Mouse (Mus musculus) hindbrain, embryonic 16.5 days (tissue): Measurements from ENCODE around the gene Cmip. TPM values are rescaled to one million over a fixed set of nuclear protein-coding genes. Genes with fewer than 3 reads are reported as not detected.

Experiments
- ATAC-seq: fragments of 200-750 bp; cut with Nextera tagmentation; 2 replicates; pipeline ENCODE4 v1.8.0; 2017; ENCODE audit warnings: moderate TSS enrichment, moderate library complexity
- H3K27ac ChIP-seq: fragments of 300-500 bp; sonication (generic); 2 replicates; pipeline ENCODE4 v1.5.1; 2014; ENCODE audit warnings: low read depth, mild to moderate bottlenecking, control low read depth, low read length, moderate library complexity
- H3K27me3 ChIP-seq: fragments of 300-500 bp; sonication (generic); replicated peaks from 2 replicates; pipeline ENCODE4 v1.6.1; 2014; ENCODE audit warnings: low read length; ENCODE audit not compliant: control insufficient read depth, insufficient read depth
- H3K36me3 ChIP-seq: fragments of 300-500 bp; sonication (generic); 2 replicates; pipeline ENCODE4 v1.6.1; 2014; ENCODE audit warnings: mild to moderate bottlenecking, low read length, moderate library complexity, mixed read lengths; ENCODE audit not compliant: control insufficient read depth, insufficient read depth
- H3K4me1 ChIP-seq: fragments of 300-500 bp; sonication (generic); 2 replicates; pipeline ENCODE4 v1.6.1; 2014; ENCODE audit warnings: low read depth, low read length; ENCODE audit not compliant: control insufficient read depth, insufficient read depth
- H3K4me2 ChIP-seq: fragments of 300-500 bp; sonication (generic); 2 replicates; pipeline ENCODE4 v1.6.1; 2014; ENCODE audit warnings: mild to moderate bottlenecking, low read length, control low read depth, moderate library complexity
- H3K4me3 ChIP-seq: fragments of 300-500 bp; sonication (generic); 2 replicates; pipeline ENCODE4 v1.5.1; 2014; ENCODE audit warnings: mild to moderate bottlenecking, low read length, control low read depth, moderate library complexity
- H3K9ac ChIP-seq: fragments of 300-500 bp; sonication (generic); 2 replicates; pipeline ENCODE4 v1.6.1; 2014; ENCODE audit warnings: low read depth, mild to moderate bottlenecking, control low read depth, low read length, moderate library complexity
- H3K9me3 ChIP-seq: fragments of 300-500 bp; sonication (generic); 2 replicates; pipeline ENCODE4 v1.6.1; 2014; ENCODE audit warnings: mild to moderate bottlenecking, low read length, moderate library complexity; ENCODE audit not compliant: control insufficient read depth
- WGBS: fragments of 180-500 bp; shearing (Covaris S2); extraction: QIAGEN DNeasy Blood & Tissue Kit; methylation state at CpG from one replicate; pipeline ENCODE4 v1.1.7; 2014; 5-methylcytosine and 5-hydroxymethylcytosine counted together
- polyA plus RNA-seq: library from polyadenylated mRNA; unstranded; fragments of >200 nt; fragmentation: Nextera tagmentation; extraction: Ambion mirVana; gene quantifications from 2 replicates; pipeline ENCODE4 v1.2.1, GENCODE M21; 2015

The Cmip gene
- polyA plus RNA-seq, 1 experiment from 2014 or later = 143 TPM

DNA sequence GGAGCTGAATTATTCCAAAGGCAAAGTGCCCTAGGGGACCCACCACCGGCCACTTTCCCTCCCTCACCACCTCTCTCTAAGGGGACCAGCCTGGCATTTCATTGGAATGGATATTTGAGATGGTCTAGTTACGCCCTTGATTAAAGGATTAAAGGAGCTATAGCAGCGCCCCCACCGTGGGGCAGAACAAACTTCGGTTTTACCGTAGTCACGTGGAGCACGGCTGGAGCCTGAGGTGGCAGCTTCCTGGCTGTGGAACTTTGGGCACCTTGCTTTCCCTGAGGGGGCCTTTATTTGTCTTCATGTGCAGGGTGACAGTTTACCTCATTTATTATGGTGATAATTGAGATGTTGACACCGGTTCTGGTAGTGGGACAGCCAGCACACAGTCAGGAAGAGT, 4.8 kb downstream of the Cmip start:
- no peaks in the 10 kb centered on the region for H3K27me3 ChIP-seq
- peaks cover 32% of the 10 kb centered on the region for H3K4me1 ChIP-seq
- no peaks in the 10 kb centered on the region for H3K9me3 ChIP-seq
- H3K4me2 ChIP-seq = peak overlapping the region; percentile 89
- no peaks in the 10 kb centered on the region for H3K36me3 ChIP-seq
- ATAC-seq = no peak
- H3K9ac ChIP-seq = no peak overlapping the region
- peak overlapping the region; percentile 64 for H3K4me3 ChIP-seq
- H3K27ac ChIP-seq = no peak overlapping the region
- WGBS = 27% methylated on average over 9 of the region's 9 CpGs

DNA sequence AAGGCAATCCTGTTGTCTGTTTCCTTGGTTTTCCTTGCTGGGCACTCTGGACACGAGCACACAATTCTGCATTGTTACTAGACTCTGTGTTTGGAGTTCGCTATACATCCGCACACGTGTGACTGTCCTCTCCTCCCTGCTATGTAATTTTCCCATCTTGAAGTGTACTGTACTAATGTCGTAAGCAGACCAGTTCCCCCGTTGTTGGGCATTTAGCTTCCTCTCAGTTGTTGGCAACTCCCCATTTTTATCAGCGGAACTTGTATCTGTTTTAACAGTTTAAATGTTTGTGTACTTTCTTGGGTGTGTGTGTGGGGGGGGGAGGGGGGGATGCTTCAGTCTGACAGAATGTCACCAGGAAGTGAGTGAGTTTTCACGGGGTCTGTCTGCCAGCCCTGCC, 5.8 kb downstream of the Cmip start:
- Histone ChIP-seq H3K9me3 (no peaks in the 10 kb centered on the region), H3K9ac (no peak overlapping the region), H3K4me1 (peaks cover 32% of the 10 kb centered on the region), H3K4me3 (no peak overlapping the region), H3K36me3 (no peaks in the 10 kb centered on the region), H3K27ac (no peak overlapping the region), H3K27me3 (no peaks in the 10 kb centered on the region), H3K4me2 (no peak overlapping the region)
- no peak for ATAC-seq
- WGBS = 59% methylated on average over 8 of the region's 8 CpGs

DNA sequence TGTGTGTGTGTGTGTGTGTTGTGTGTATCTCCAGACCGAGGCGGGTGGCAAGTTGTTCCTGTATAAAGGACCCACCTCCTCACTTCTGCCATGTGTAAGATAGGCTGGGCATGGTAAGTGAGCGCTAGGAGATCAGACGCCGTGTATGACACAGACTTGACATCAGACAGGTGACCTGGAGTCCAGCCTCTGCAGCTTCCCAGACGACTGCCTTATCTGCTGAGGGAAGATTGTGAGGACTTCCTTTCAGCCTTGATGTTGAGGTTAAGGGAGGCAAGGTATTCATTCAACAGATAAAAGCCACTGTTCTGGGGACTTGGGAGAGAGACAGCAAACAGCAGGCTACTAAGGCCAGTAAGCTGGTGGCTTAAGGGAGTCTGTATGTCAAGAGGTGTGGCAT, 6.6 kb downstream of the Cmip start:
- no peak for ATAC-seq
- Histone ChIP-seq H3K9me3 (no peaks in the 10 kb centered on the region), H3K27ac (no peak overlapping the region), H3K4me3 (no peak overlapping the region), H3K36me3 (no peaks in the 10 kb centered on the region), H3K4me1 (peaks cover 32% of the 10 kb centered on the region), H3K9ac (no peak overlapping the region), H3K27me3 (no peaks in the 10 kb centered on the region), H3K4me2 (no peak overlapping the region)
- 77% methylated on average over 6 of the region's 6 CpGs for WGBS

DNA sequence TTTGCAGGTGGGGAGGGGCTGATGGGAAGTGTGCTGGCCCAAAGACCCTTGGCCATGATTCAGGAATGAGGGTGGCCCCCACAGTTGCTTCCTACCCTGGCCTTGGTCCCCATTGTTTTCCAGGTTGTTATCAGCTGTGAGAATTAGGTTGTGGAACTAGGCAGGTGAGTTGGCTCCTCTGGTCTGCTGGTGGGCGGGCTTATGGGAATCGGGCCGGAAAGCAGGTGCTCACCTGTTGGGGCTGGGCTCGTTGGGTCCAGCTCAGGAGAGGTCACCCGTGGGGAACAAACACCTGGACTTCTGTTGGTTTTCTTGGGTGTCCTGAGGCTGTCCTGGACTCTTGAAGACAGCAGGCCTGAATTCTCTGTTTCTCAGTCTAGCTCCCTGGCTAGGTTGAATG, 8.2 kb downstream of the Cmip start:
- Histone ChIP-seq H3K27ac (no peak overlapping the region), H3K4me3 (no peak overlapping the region), H3K9me3 (no peaks in the 10 kb centered on the region), H3K4me1 (peaks cover 24% of the 10 kb centered on the region), H3K36me3 (no peaks in the 10 kb centered on the region), H3K27me3 (no peaks in the 10 kb centered on the region), H3K4me2 (no peak overlapping the region), H3K9ac (no peak overlapping the region)
- ATAC-seq = no peak
- WGBS = 98% methylated on average over 5 of the region's 5 CpGs

GRCm38 (mm10) chr8:117267403-117268129, 10.7 kb downstream of the Cmip start:
- peaks cover 10% of the 10 kb centered on the region for H3K4me1 ChIP-seq
- no peak overlapping the region for H3K27ac ChIP-seq
- ATAC-seq = no peak
- no peak overlapping the region for H3K9ac ChIP-seq
- H3K4me2 ChIP-seq = no peak overlapping the region
- no peak overlapping the region for H3K4me3 ChIP-seq
- H3K27me3 ChIP-seq = no peaks in the 10 kb centered on the region
- no peaks in the 10 kb centered on the region for H3K36me3 ChIP-seq
- no peaks in the 10 kb centered on the region for H3K9me3 ChIP-seq
- WGBS = 84% methylated on average over 11 of the region's 11 CpGs

DNA sequence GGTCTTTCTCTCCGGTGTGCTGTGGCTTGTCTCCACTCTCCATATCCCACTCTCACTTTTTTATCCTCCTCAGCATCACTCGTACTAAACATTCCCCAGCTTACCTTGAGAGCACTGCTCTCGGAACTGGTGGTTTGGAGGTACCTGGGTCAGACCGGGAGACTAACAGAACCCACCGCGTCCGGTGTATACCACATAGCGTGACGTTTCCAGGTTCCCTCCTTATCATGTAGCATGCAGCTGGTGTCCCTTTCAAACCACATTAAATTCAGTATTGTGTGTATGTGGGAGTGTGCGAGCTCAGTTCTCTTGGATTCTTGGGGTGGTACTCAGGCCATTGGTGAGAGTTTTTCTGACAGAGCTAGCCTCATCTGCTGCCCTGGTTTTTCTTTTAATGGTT, 21.4 kb downstream of the Cmip start:
- no peaks in the 10 kb centered on the region for H3K9me3 ChIP-seq
- 76% methylated on average over 10 of the region's 10 CpGs for WGBS
- H3K36me3 ChIP-seq = no peaks in the 10 kb centered on the region
- peak overlapping the region; percentile 13; the same call in 1 of the 2 replicates for H3K9ac ChIP-seq
- no peak overlapping the region for H3K4me3 ChIP-seq
- H3K4me2 ChIP-seq = peak overlapping the region; percentile 39
- H3K4me1 ChIP-seq = peaks cover 34% of the 10 kb centered on the region
- H3K27me3 ChIP-seq = no peaks in the 10 kb centered on the region
- no peak for ATAC-seq
- H3K27ac ChIP-seq = peak overlapping the region; percentile 61

GRCm38 (mm10) chr8:117278668-117279132, 21.8 kb downstream of the Cmip start:
- peaks cover 34% of the 10 kb centered on the region for H3K4me1 ChIP-seq
- H3K9ac ChIP-seq = peak overlapping the region; percentile 35
- peak; percentile 62 for ATAC-seq

GRCm38 (mm10) chr8:117280488-117280887, 23.6 kb downstream of the Cmip start:
- Histone ChIP-seq H3K4me2 (no peak overlapping the region), H3K27ac (no peak overlapping the region), H3K4me3 (no peak overlapping the region), H3K27me3 (no peaks in the 10 kb centered on the region), H3K9me3 (no peaks in the 10 kb centered on the region), H3K4me1 (peaks cover 34% of the 10 kb centered on the region), H3K9ac (no peak overlapping the region), H3K36me3 (no peaks in the 10 kb centered on the region)
- 85% methylated on average over 7 of the region's 7 CpGs for WGBS
- no peak for ATAC-seq

More at GRCm38 (mm10) chr8:117278668-117279132, 21.8 kb downstream of the Cmip start:
- H3K4me2 ChIP-seq = peak overlapping the region; percentile 39
- H3K4me3 ChIP-seq = no peak overlapping the region
- WGBS = 13% methylated on average over 20 of the region's 20 CpGs
- H3K9me3 ChIP-seq = no peaks in the 10 kb centered on the region
- peak overlapping the region; percentile 61 for H3K27ac ChIP-seq
- no peaks in the 10 kb centered on the region for H3K27me3 ChIP-seq
- no peaks in the 10 kb centered on the region for H3K36me3 ChIP-seq

DNA sequence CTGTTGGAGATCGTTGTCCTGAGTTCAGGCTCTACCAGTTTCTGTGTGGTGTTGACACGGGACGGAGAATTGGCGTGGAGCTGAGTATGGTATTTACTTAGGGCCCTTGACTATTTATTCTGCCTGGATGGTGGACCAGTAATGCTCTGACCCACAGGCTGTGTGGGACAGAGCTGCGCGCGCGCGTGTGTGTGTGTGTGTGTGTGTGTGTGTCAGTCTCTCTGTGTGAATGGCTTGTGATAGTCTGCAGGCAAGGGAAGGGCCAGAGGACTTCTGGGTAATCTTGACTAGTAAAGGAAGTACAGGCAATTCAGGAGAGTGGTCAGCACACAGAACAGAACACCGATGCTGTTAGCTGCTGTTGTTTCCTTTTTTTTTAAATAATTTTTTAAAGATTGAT, 24.8 kb downstream of the Cmip start:
- no peak overlapping the region for H3K9ac ChIP-seq
- peaks cover 34% of the 10 kb centered on the region for H3K4me1 ChIP-seq
- WGBS = 90% methylated on average over 10 of the region's 10 CpGs
- no peaks in the 10 kb centered on the region for H3K9me3 ChIP-seq
- ATAC-seq = no peak
- H3K4me2 ChIP-seq = no peak overlapping the region
- H3K27me3 ChIP-seq = no peaks in the 10 kb centered on the region
- H3K4me3 ChIP-seq = no peak overlapping the region
- H3K27ac ChIP-seq = no peak overlapping the region
- H3K36me3 ChIP-seq = no peaks in the 10 kb centered on the region
